Mouse (Mus musculus) retina, postnatal 1 day (tissue): ENCODE data around the gene Gm13306.
"Not testable (repeated sequence)": the region's sequence is repeated elsewhere in the genome, so short reads cannot be mapped to it uniquely, and the experiment has no call there.

ENCODE experiments used
- DNase-seq: peaks from one replicate; pipeline ENCODE4 v3.0.0-alpha.2; 2012

Gene Gm13306

DNA sequence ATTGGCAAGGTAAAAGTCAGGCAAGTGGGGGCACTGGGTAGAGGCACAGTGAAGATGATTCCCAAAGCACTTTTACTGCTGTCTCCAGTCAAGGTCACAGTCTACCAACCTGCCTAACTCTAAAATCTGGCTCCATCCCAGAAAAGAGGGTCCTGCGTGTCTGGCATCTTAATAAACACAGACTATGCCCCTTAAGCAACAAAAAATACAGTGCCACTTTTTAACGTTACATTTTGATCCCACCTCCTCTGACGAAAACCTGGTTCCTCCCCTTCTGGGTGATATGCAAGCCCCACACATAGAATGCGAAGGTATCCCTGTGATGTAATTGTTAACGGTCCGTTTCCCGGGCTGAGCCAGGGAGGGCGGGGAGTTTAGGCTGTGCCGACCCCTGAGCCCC is at the start of gene Gm13306:
TSS of gene Gm13306 (plus strand) at position 301 of the 400 bp plus-strand sequence.
- not testable (repeated sequence) for DNase-seq

GRCm38 (mm10) chr4:42114517-42114916 is 38.7 kb upstream of the Gm13306 start, which contains the start of gene Gm13304:
TSS of gene Gm13304 (plus strand) at chr4:42114817.
- not testable (repeated sequence) for DNase-seq

DNA sequence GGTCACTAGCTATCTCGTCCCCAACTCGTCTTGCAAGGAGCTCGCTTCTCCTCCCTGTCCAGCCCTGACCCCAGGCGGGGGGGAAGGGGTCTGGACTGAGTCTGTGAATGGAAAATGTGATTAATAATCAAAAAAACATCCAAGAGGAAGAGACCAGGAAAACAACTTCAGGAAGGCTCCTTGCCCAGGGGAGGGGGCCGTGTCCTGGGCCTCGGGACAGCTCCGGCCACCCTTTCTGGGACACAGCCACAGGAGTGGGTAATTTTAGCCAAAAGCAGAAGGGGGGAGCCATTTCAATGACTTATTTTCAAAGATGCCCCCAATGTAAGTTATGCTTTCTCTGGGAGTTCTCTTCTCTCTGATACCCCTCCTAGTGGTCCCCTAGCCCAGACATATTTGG is 15.3 kb downstream of the Gm13306 start, which contains the start of gene Gm13305:
TSS of gene Gm13305 (minus strand) at position 101 of the 400 bp plus-strand sequence.
- not testable (repeated sequence) for DNase-seq

- not testable (repeated sequence) for DNase-seq
Measured at GRCm38 (mm10) chr4:42178243-42178642, 25.0 kb downstream of the Gm13306 start.

DNA sequence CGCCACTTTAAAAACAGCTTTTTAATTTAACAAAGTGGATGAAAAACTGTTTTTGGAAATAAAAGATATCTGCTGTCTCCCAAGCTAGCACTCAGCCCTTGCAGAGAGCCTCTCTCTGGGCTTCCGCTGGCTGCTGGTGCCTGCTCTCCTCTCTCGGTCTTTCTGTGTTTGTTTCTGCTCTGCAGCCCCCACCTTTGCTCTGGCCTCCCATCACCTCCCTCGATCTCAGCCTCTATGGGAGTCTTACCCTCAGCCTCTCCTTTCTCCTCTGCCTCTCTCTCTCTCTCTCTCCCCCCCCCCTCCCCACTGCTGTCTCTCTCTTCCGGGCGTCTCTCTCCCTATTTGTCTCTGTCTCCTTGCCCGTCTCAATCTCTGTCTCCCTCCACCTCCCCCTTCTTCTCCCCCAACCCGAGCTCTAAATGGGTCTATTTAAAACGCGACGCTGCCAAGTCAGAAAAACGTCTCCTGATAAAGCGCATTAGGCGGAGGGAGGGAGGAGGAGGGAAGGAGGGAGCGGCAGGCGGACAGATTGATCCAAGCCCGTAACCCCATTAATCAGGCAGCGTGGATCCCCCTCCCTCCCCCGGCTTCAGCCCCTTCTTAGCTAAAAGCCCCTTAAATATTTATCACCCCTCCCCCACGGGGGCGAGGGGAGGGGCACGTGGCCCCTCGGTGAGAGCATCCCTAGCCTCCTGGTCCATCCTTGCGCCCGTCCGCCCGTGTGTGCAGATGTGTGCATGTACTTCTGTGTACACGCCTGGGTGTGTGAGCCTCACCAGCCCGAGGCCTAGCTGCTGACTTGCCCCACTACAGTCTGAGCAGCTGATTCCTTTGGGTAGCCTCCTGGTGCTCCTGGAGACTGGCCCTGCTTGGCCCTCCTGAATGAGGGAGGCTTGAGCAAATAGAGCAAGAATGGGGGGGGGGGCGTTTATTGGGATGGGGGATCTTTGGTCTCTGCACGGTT is 30.3 kb downstream of the Gm13306 start:
- DNase-seq, result not testable (repeated sequence)

DNA sequence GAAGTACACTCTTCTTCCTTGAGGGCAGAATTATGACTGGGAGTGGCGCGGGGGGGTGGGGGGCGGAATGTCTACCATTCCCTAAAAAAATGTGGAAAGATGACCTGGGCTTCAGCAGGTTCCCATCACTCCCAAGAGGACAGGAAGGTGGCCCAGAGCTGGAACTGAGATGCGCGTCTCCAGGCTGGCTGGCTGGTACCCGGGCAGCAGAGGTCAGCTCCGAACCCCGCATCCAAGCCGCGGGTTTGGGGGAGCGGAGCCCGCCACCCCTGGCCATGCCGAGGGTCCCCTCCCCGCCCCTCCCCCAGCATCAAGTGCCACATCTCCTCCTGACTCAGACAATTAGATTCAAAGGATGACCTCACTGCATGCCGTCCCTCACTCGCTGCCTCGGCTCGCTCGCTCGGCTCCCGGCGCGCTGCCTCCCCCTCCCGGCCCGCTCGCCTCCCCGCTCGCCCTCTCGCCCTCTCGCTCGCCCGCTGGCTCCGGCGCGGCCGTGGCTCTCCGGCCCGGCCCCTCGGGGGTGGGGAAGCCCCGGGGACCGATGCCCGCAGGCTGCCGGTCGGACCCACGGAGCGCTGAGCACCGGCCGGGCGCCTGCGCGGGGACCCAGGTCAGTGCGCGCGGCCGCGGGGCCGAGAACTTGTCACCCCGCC is 31.2 kb downstream of the Gm13306 start:
- DNase-seq, result not testable (repeated sequence)

DNA sequence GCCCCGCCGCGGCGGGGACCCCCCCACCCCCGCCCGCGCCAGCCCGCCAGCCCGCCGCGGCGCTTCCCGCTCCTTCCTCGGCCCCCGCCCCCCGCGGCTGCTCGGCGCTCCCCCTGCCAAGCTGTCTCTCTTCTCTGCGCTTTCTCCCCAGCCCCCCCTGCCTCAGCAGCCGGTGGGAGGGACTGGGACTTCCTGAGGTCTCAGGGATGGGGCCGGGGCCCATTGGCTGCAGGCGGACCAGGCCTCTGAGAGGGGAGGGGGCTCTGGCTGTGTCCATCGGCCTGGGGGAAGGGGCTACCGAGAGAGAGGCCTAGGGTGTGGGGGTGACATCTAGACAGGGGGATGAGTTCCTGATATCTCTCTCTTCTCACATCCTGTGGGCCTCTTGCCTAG is 31.7 kb downstream of the Gm13306 start:
- DNase-seq, result not testable (repeated sequence)
